Mouse (Mus musculus) midbrain, embryonic 15.5 days (tissue): Measurements from ENCODE around the gene Dda1. TPM values are rescaled to one million over a fixed set of nuclear protein-coding genes. Genes with fewer than 3 reads are reported as not detected.

Experiments used
- ATAC-seq: fragments of 200-750 bp; cut with Nextera tagmentation; replicated peaks from 2 replicates; pipeline ENCODE4 v1.8.0; 2017; ENCODE audit warnings: moderate TSS enrichment
- H3K27ac ChIP-seq: fragments of 300-500 bp; sonication (generic); 2 replicates; pipeline ENCODE4 v1.5.1; 2015; ENCODE audit warnings: mild to moderate bottlenecking, inconsistent platforms
- H3K27me3 ChIP-seq: fragments of 300-500 bp; sonication (generic); replicated peaks from 2 replicates; pipeline ENCODE4 v1.6.1; 2015; ENCODE audit warnings: inconsistent platforms
- H3K36me3 ChIP-seq: fragments of 300-500 bp; sonication (generic); replicated peaks from 2 replicates; pipeline ENCODE4 v1.6.1; 2015; ENCODE audit warnings: inconsistent platforms
- H3K4me1 ChIP-seq: fragments of 300-500 bp; sonication (generic); 2 replicates; pipeline ENCODE4 v1.6.1; 2015; ENCODE audit warnings: inconsistent platforms
- H3K4me2 ChIP-seq: fragments of 300-500 bp; sonication (generic); 2 replicates; pipeline ENCODE4 v1.6.1; 2015; ENCODE audit warnings: inconsistent platforms, mild to moderate bottlenecking, moderate library complexity
- H3K4me3 ChIP-seq: fragments of 300-500 bp; sonication (generic); 2 replicates; pipeline ENCODE4 v1.5.1; 2015; ENCODE audit warnings: mild to moderate bottlenecking, inconsistent platforms
- H3K9ac ChIP-seq: fragments of 300-500 bp; sonication (generic); 2 replicates; pipeline ENCODE4 v1.6.1; 2015; ENCODE audit warnings: mild to moderate bottlenecking, inconsistent platforms
- H3K9me3 ChIP-seq: fragments of 300-500 bp; sonication (generic); 2 replicates; pipeline ENCODE4 v1.6.1; 2016; ENCODE audit warnings: inconsistent platforms
- WGBS: fragments of 180-500 bp; shearing (Covaris S2); methylation state at CpG from one replicate; pipeline ENCODE4 v1.1.7; 2015; ENCODE audit warnings: mixed read lengths; 5-methylcytosine and 5-hydroxymethylcytosine counted together
- polyA plus RNA-seq: library from polyadenylated mRNA; unstranded; fragments of >200 nt; fragmentation: Nextera tagmentation; extraction: Ambion mirVana; gene quantifications from 2 replicates; pipeline ENCODE4 v1.2.1, GENCODE M21; 2015

The Dda1 gene
- polyA plus RNA-seq, 1 experiment from 2014 or later = 240 TPM

DNA sequence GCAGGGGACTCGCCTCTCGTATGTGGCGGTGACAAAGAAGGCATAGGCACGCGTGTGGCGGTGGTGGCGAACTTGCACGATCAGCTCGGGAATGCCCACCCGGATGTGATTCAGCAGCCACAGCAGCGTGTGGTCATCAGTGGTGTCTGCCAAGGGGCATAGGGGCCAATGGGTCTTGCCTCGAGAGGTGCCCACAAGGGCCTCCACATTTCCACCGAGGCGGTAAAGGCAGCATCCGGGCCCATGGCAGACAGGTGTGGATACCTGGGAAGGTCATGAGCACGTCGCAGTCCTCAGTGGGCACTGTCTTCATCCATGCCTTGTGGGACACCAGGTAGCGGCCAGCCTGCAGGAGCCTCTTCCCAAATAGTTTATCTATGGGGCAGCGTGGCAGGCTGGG is 15.7 kb downstream of the Dda1 start:
- Histone ChIP-seq H3K9ac (peak overlapping the region; percentile 99), H3K4me1 (peaks cover 57% of the 10 kb centered on the region), H3K4me3 (peak overlapping the region; percentile 98), H3K27me3 (no peaks in the 10 kb centered on the region), H3K4me2 (peak overlapping the region; percentile 86), H3K27ac (0 out of 2 replicates have a peak overlapping the region, but pooled peaks have one; percentile 89), H3K36me3 (peaks cover 29% of the 10 kb centered on the region; the same call in 1 of the 2 replicates), H3K9me3 (no peaks in the 10 kb centered on the region)
- ATAC-seq = no peak
- WGBS = 93% methylated on average over 19 of the region's 19 CpGs

DNA sequence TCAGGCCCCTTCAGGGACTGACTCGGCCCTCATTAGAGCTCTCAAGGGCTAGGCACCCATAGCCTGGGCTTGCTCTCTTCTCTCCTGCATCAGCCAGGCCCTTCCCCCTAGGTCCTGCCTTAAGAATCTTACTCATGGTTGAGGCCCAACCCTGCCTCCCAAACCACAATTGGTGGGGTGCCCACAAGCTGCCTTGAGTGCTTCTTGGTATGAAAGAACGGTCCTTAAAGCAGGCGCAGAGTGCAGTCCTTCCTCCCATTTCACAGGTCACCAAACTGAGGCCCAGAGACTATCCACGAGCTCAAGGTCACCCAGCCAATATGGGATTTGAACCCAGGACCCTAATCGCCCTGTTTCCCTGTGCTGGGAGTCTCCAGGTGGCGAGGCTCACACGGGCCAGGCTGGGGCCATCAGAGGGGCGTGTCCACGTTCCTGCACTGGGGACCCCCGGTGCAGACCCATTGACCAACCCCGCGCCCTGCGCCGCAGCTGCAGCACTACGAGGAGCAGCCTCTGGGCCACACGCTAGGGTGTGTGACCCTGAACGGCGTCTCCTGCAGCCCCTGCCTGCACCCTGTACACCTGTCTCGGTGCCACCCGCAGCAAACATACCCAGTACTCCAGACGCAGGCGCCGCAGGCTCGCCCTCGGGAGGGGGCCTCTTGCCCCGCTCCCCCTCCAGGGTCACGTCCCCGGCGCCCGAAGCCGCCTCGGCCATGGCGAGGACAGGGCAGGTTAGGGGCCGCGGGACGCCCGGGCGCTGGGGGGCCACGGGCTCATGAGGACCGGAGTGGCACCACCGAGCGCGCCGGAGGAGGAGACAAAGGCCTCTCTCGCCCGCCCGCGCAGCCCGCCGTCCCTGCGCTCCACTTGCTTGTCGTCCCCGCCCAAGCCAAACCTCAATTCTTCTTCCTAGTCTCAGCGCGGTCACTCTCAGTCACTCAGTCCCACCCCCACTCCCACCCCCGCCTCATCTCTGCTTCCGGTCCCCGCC is 16.4 kb downstream of the Dda1 start, which contains the start of gene Ano8:
Ano8 (minus strand) TSS at position 822 of the 994 bp plus-strand sequence.
- Histone ChIP-seq H3K36me3 (peaks cover 22% of the 10 kb centered on the region; the same call in 1 of the 2 replicates), H3K4me1 (peaks cover 62% of the 10 kb centered on the region), H3K27me3 (no peaks in the 10 kb centered on the region), H3K9ac (peak within 1 kb of the TSS; percentile 99), H3K9me3 (no peaks in the 10 kb centered on the region), H3K27ac (peak within 1 kb of the TSS; percentile 89), H3K4me2 (peak within 1 kb of the TSS; percentile 86), H3K4me3 (peak within 1 kb of the TSS; percentile 98)
- peak; percentile 82 for ATAC-seq
- 5% methylated on average over 55 of the region's 58 CpGs for WGBS

DNA sequence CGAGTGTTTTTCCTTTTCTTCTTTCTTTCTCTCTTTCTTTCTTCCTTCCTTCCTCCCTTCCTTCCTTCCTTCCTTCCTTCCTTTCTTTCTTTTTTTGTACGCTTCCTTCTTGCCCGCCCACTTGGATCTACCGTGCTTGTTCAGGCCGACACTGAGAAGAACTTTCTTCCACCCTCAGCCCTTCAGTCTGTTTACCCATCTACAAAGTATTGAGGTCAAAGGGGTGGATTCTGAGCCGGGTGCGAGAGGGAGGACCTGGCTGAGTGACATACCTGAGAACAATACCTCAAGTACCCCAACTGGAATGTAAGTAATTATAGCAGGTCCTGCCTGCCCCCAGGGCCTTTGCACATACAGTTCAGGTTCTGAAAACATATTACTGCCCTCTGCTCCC is 17.1 kb downstream of the Dda1 start:
- Histone ChIP-seq H3K36me3 (peaks cover 15% of the 10 kb centered on the region; the same call in 1 of the 2 replicates), H3K4me2 (peak overlapping the region; percentile 86), H3K27me3 (no peaks in the 10 kb centered on the region), H3K9ac (peak overlapping the region; percentile 99; the same call in 1 of the 2 replicates), H3K27ac (peak overlapping the region; percentile 89), H3K4me1 (peaks cover 62% of the 10 kb centered on the region), H3K4me3 (peak overlapping the region; percentile 98), H3K9me3 (no peaks in the 10 kb centered on the region)
- no peak for ATAC-seq
- WGBS = 11% methylated on average over 7 of the region's 7 CpGs

GRCm38 (mm10) chr8:71487691-71488445 is 18.9 kb downstream of the Dda1 start, which contains the start of gene Gtpbp3:
Gene Gtpbp3 (plus strand): TSS chr8:71488103.
- no peaks in the 10 kb centered on the region for H3K9me3 ChIP-seq
- 0 out of 2 replicates have a peak, but pooled peaks cover 6% of the 10 kb centered on the region for H3K36me3 ChIP-seq
- peaks cover 57% of the 10 kb centered on the region for H3K4me1 ChIP-seq
- H3K27ac ChIP-seq = peak within 1 kb of the TSS; percentile 73
- peak within 1 kb of the TSS; percentile 100 for H3K4me2 ChIP-seq
- WGBS = under 1% methylated on average over 33 of the region's 33 CpGs
- peak within 1 kb of the TSS; percentile 68 for H3K4me3 ChIP-seq
- H3K9ac ChIP-seq = peak within 1 kb of the TSS; percentile 71
- no peaks in the 10 kb centered on the region for H3K27me3 ChIP-seq
- ATAC-seq = peak; percentile 25

DNA sequence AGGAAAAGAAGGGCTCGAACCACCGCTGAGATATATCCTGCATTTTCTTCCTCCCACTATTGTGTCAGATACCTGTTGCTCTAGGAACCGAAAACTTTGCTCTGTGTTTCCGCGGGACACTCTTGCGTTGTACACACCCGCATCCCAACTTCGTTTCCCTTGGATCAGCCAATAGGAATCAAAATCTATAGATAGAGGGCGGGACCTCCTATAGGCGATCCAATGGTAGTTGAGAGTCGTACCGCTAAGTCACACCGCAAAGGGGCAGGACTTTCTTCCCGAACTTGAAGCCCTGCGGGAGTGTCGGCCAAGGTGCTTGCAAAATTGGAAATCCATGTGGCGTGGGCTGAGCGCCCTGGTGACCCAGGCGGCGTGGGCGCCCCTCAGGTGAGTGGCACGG is 19.5 kb downstream of the Dda1 start:
- Histone ChIP-seq H3K4me2 (peak overlapping the region; percentile 100), H3K4me3 (peak overlapping the region; percentile 68), H3K27me3 (no peaks in the 10 kb centered on the region), H3K4me1 (peaks cover 54% of the 10 kb centered on the region), H3K9ac (peak overlapping the region; percentile 71), H3K9me3 (no peaks in the 10 kb centered on the region), H3K27ac (peak overlapping the region; percentile 73), H3K36me3 (peaks cover 6% of the 10 kb centered on the region; the same call in 1 of the 2 replicates)
- under 1% methylated on average over 22 of the region's 22 CpGs for WGBS
- peak; percentile 82 for ATAC-seq

DNA sequence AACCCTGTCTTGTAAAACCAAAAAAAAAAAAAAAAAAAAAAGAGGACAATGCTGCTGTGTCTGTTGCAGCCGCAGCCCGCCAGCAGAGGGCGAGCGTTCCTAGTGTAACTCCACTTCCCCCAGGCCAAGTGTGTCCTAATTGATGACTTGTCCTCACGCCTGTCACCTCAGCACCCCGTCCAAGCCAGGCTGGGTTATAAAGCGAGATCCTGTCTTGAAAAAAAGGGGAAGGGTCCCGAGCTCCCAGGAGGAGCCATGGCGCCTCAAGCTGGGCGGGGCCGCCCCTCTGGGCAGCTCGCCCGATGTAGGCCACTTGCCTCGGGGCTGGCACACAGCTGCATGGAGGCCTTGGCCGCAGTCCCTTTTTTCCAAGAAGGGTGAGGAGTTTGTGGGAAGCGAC is 26.0 kb downstream of the Dda1 start:
- H3K9me3 ChIP-seq = no peaks in the 10 kb centered on the region
- H3K4me2 ChIP-seq = no peak overlapping the region
- 0 out of 2 replicates have a peak, but pooled peaks cover 3% of the 10 kb centered on the region for H3K27me3 ChIP-seq
- no peak overlapping the region for H3K9ac ChIP-seq
- no peak overlapping the region for H3K4me3 ChIP-seq
- no peaks in the 10 kb centered on the region; the same call in 1 of the 2 replicates for H3K36me3 ChIP-seq
- ATAC-seq = peak; percentile 38
- peaks cover 2% of the 10 kb centered on the region for H3K4me1 ChIP-seq
- 26% methylated on average over 16 of the region's 16 CpGs for WGBS
- H3K27ac ChIP-seq = no peak overlapping the region

- H3K4me1 ChIP-seq = no peaks in the 10 kb centered on the region
- no peak overlapping the region for H3K9ac ChIP-seq
- 92% methylated on average over 5 of the region's 5 CpGs for WGBS
- H3K9me3 ChIP-seq = no peaks in the 10 kb centered on the region
- H3K4me3 ChIP-seq = no peak overlapping the region
- no peak overlapping the region for H3K4me2 ChIP-seq
- H3K36me3 ChIP-seq = no peaks in the 10 kb centered on the region; the same call in 1 of the 2 replicates
- no peak overlapping the region for H3K27ac ChIP-seq
- ATAC-seq = no peak
- 0 out of 2 replicates have a peak, but pooled peaks cover 3% of the 10 kb centered on the region for H3K27me3 ChIP-seq
Observed at GRCm38 (mm10) chr8:71495811-71496210, 26.8 kb downstream of the Dda1 start.

DNA sequence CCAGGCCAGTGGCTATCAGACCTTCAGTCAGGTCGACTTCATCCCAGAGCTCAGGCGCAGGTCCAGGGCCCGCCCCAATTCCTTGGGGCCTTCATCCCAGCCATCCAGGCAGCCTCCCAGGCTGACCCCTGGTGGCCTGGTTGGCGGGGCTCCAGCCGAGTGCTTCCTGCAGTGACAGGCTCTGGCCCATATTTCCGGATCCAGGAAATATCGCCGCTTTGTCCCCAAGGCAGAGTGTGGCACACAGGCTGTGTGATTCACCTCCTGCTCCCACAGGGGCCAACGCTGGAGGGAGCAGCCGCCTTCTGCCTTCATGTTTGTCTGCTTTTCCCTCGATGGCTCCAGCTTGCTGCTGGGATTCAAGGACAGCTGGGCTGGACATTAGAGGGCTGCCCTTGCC is 27.5 kb downstream of the Dda1 start:
- no peaks in the 10 kb centered on the region; the same call in 1 of the 2 replicates for H3K36me3 ChIP-seq
- H3K4me2 ChIP-seq = no peak overlapping the region
- 54% methylated on average over 11 of the region's 11 CpGs for WGBS
- H3K4me3 ChIP-seq = no peak overlapping the region
- H3K9me3 ChIP-seq = no peaks in the 10 kb centered on the region
- no peak overlapping the region for H3K27ac ChIP-seq
- no peak overlapping the region for H3K9ac ChIP-seq
- no peak for ATAC-seq
- no peaks in the 10 kb centered on the region for H3K4me1 ChIP-seq
- 0 out of 2 replicates have a peak, but pooled peaks cover 3% of the 10 kb centered on the region for H3K27me3 ChIP-seq

DNA sequence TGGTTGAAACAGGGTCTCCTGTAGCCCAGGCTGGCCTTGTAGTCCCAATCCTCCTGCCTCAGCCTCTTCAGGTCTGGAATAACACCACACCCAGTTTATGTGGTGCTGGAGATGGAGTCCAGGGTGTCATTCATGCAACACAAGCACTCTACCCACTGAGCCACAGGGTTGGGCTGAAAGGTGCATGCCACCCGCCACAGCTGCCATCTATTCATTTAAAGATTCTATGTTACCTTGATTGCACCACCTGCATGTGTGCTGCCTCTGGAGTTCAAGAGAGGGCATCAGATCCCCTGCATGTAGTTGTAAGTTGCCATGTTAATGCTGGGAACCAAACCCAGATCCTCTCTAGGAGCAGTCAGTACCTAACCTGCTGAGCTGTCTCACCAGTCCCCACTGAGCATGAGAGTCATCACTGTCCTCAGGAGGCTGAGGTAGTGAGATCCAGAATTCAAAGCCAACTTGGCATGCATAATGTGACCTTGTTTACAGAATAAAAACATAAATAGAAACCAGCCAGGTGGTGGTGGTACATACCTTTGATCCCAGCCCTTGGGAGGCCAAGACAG is 28.2 kb downstream of the Dda1 start:
- no peak for ATAC-seq
- Histone ChIP-seq H3K27ac (no peak overlapping the region), H3K36me3 (no peaks in the 10 kb centered on the region; the same call in 1 of the 2 replicates), H3K9ac (no peak overlapping the region), H3K27me3 (0 out of 2 replicates have a peak, but pooled peaks cover 3% of the 10 kb centered on the region), H3K9me3 (no peaks in the 10 kb centered on the region), H3K4me2 (no peak overlapping the region), H3K4me3 (no peak overlapping the region), H3K4me1 (no peaks in the 10 kb centered on the region)
- WGBS = 86% methylated on average over 1 of the region's 1 CpGs

DNA sequence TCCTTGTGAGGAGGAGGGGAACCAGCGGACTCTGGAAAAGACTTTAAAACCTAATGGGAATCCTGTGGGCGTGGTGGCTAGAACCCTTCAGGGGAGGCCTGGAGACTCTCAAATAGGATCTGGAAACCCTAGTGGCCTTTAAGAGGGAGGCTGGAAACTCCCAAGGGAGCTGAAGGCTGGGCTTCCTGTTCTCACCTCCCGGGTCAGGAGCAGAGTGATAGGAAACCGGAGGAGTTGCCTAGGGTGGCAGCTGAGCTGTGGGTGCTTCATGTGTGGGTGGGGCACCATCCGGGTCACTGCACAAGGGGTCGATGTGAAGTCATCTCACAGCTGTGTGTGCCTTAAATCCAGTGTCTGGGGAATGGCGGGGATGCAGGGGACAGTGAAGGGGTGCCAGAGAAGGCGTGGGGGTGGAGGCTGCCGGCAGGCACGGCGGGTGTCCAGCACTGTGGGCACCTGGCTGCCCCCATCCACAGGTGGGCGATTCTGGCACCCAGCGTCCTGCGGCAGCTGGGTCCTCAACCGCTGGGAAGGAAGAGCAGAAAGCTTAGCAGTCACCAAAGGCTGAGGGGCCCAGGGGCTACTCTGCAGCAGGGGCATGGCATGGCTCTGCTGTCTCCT is 29.0 kb downstream of the Dda1 start:
- Histone ChIP-seq H3K36me3 (no peaks in the 10 kb centered on the region; the same call in 1 of the 2 replicates), H3K4me3 (no peak overlapping the region), H3K9me3 (no peaks in the 10 kb centered on the region), H3K27ac (no peak overlapping the region), H3K9ac (no peak overlapping the region), H3K4me1 (no peaks in the 10 kb centered on the region), H3K27me3 (0 out of 2 replicates have a peak, but pooled peaks cover 3% of the 10 kb centered on the region), H3K4me2 (no peak overlapping the region)
- no peak for ATAC-seq
- WGBS = 24% methylated on average over 15 of the region's 15 CpGs
